Mouse (Mus musculus): ENCODE data around the gene Focad.

- TF ChIP-seq ZC3H11A (IDR thresholded peaks at IDR 0.05; ENCODE audit: borderline replicate concordance, low read depth, low read length) (no peak), MAFK (IDR thresholded peaks at IDR 0.05; ENCODE audit: insufficient read depth, low read depth, low read length) (no peak), HCFC1 (IDR thresholded peaks at IDR 0.05; ENCODE audit: borderline replicate concordance, insufficient read depth, low read length) (no peak), CHD2 (IDR thresholded peaks at IDR 0.05; ENCODE audit: low read depth, low read length) (no peak), ZNF384 (IDR thresholded peaks at IDR 0.05; ENCODE audit: low read depth, low read length) (no peak)
Observed at GRCm38 (mm10) chr4:88440814-88441213, 346.4 kb downstream of the Focad start.
